Mouse (Mus musculus) 3T3-L1 (cell line): ENCODE measurements around the gene Rer1.

ENCODE experiments used
- DNase-seq: peaks from one replicate; pipeline ENCODE4 v3.0.0-alpha.2; 2015; ENCODE audit warnings: low read depth, low spot score

Gene Rer1

GRCm38 (mm10) chr4:155024170-155025010 lies 61.8 kb downstream of the Rer1 start:
- no peak for DNase-seq
